Mouse (Mus musculus) inflammation-experienced regulatory T-cells, adult 6 months (primary cell): ENCODE results near the gene Bod1l. TPM values are rescaled to one million over a fixed set of nuclear protein-coding genes. Genes with fewer than 3 reads are reported as not detected.

Experiments
- ATAC-seq: one replicate; pipeline ENCODE4 v1.8.0; 2017
- polyA plus RNA-seq, 3 experiments: library from polyadenylated mRNA; unstranded; fragments of 100-300 nt; shearing (Covaris generic); gene quantifications; one replicate each; pipeline ENCODE4 v1.2.1; 2017

Bod1l gene
- polyA plus RNA-seq, 3 experiments from 2014 or later: 32.6 to 41.4 (median 38.2) TPM

GRCm38 (mm10) chr5:41794434-41794833, 49.7 kb downstream of the Bod1l start:
- ATAC-seq: no peak

- no peak for ATAC-seq
These were observed 53.6 kb downstream of the Bod1l start for GRCm38 (mm10) chr5:41790517-41790916.

GRCm38 (mm10) chr5:41788877-41789276, 55.2 kb downstream of the Bod1l start:
- peak; percentile 60 for ATAC-seq

GRCm38 (mm10) chr5:41781890-41782289, 62.2 kb downstream of the Bod1l start:
- no peak for ATAC-seq

- ATAC-seq: no peak
These were observed 64.1 kb downstream of the Bod1l start for GRCm38 (mm10) chr5:41780026-41780425.

GRCm38 (mm10) chr5:41775728-41776127, 68.4 kb downstream of the Bod1l start:
- ATAC-seq: no peak

- no peak for ATAC-seq
These were observed 68.8 kb downstream of the Bod1l start for GRCm38 (mm10) chr5:41775273-41775672.

- ATAC-seq: peak; percentile 94
These were observed 75.6 kb downstream of the Bod1l start for GRCm38 (mm10) chr5:41768382-41769040.

- ATAC-seq: no peak
These were observed 76.6 kb downstream of the Bod1l start for GRCm38 (mm10) chr5:41767296-41768200.

- ATAC-seq: no peak
These were observed 77.6 kb downstream of the Bod1l start for GRCm38 (mm10) chr5:41766406-41767010.

GRCm38 (mm10) chr5:41765626-41766405, 78.3 kb downstream of the Bod1l start:
- ATAC-seq: no peak

- no peak for ATAC-seq
These were observed 80.1 kb downstream of the Bod1l start, which contains the start of gene Nkx3-2 for GRCm38 (mm10) chr5:41763731-41764721. Nkx3-2 (minus strand) TSS chr5:41764501.

GRCm38 (mm10) chr5:41762947-41763730, 81.0 kb downstream of the Bod1l start:
- no peak for ATAC-seq

GRCm38 (mm10) chr5:41762141-41762946, 81.8 kb downstream of the Bod1l start:
- ATAC-seq: no peak

GRCm38 (mm10) chr5:41761509-41762140, 82.5 kb downstream of the Bod1l start:
- no peak for ATAC-seq

GRCm38 (mm10) chr5:41760831-41761508, 83.1 kb downstream of the Bod1l start:
- ATAC-seq: no peak

GRCm38 (mm10) chr5:41760071-41760470, 84.0 kb downstream of the Bod1l start:
- no peak for ATAC-seq
